Mouse (Mus musculus) gastrocnemius, postnatal 14 days (tissue): ENCODE data around the gene Tas1r3. TPM values are rescaled to one million over a fixed set of nuclear protein-coding genes. Genes with fewer than 3 reads are reported as not detected.
A peak's percentile ranks its signal among the peaks of the same experiment; 100 is the strongest.

Source experiments
- DNase-seq: peaks from one replicate; pipeline ENCODE4 v3.0.0; 2021; ENCODE audit warnings: mixed read lengths
- intact Hi-C: fragments of 180-260 bp; cut with DNase I; formaldehyde crosslinking; loops from one replicate; pipeline ENCODE4 v1.15.1; 2025; ENCODE audit warnings: low total_unique reads
- total RNA-seq, 2 experiments: library from RNA; stranded (reverse); gene quantifications; 2 replicates each; pipeline ENCODE4 v1.2.3; 2021

Tas1r3 gene
- total RNA-seq, 2 experiments from 2014 or later, result 0.10 to 0.13 TPM

DNA sequence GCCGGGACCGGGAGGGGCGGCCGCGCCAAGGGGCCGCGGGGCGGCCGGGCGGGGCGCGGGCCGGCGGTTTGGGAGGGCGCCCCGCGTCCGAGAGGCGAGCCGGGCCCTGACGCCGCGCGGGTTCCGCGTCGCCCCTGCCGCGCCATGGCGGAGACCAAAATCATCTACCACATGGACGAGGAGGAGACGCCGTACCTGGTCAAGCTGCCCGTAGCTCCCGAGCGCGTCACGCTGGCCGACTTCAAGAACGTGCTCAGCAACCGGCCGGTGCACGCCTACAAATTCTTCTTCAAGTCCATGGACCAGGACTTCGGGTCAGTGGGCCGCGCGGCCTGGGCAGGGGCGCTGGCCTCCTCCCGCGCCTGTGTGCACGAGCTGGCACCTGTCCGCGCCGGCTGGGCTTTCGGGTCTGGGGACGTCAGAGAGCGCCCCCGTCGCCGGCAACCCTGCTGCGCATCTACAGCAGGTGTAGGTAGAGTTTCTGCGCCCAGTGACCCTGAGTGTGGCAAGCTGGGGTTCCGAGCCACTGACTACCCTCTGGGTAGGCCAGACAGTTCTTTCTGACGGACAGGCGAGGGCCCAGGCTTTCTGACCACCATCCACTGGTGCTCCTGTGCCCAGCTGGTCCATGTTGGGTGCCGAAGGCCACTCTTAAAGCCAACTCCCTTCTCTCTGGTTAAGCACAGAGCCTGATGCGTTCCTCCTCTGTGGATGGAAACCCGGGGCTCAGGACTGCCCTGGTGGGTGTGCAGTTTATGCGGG is 15.4 kb downstream of the Tas1r3 start:
- intact Hi-C loops, result no loop called here
- peak; percentile 48 for DNase-seq

DNA sequence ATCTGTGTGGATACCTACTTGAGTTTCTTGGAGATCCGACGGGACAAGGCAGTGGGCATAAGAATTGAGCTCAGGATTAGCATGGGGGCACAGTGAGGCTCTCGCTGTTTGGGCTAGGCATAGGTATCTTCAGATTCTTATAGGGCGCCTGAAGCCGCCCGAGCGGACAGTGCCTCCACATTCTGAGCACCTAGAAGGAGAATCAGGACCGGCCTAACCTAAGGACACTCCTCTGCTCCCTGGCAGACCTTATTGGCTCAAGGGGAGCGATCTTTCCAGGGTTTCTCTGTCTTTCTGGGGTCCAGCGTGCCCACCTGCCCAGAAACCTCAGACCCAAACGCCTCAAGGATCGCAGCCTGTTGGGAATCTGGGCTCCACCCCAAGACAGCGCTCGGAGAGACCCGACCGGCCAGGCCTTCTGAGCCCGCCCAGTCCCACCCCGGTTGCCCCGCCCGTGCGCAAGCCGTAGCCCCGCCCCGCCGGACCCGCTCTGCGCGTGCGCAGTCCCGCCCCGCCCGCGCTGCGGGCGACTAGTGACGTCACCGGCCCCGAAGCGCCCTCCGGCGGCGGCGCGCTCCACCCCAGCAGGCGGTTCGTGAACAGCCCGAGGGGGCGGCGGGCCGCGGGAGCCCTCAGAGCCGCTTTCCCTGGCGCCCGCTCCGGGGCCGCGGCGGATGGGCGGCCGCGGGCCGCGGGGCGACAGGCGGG is 16.1 kb downstream of the Tas1r3 start, which contains the start of gene Dvl1:
Gene Dvl1 (plus strand): TSS at position 532 of the 708 bp plus-strand sequence.
- peak; percentile 95 for DNase-seq
- intact Hi-C loops, result no loop called here

DNA sequence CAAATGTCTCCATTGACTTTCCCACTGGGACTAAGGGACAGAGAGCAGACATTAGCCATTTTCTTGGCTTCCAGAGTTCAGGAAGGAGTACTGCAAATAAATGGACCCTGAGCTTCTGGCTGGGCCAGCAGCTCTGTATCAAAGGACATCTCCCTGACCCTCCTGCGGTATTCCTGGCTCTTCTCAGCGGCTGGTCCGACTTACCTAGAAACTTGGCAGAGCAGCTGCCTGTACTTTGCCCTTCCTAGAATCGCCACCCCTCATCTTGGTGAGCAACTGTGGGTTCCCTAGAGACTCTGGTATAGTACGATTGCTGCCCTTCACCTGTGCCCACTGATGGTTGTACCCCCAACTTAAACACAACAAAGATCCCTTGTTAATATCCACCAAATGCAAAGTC is 19.9 kb downstream of the Tas1r3 start:
- DNase-seq, result no peak
- intact Hi-C loops, result no loop called here

DNA sequence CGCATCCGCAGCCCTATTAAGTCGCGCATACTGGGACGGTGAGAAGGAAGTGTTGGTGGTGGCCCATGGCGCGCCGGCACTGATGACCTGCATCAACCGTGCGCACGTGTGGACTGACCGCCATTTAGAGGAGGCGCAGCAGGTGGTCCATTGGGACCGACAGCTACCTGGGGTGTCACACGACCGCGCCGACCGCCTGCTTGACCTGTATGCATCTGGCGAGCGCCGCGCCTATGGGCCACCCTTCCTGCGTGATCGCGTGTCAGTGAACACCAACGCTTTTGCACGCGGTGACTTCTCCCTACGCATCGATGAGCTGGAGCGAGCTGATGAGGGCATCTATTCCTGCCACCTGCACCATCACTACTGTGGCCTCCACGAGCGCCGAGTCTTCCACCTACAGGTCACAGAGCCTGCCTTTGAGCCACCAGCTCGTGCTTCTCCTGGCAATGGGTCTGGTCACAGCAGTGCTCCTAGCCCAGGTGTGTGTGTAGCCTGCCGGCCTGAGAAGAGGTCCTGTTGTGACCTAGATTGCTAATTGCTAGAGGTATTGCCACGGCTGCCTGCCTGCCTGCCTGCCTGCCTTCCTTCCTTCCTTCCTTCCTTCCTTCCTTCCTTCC is 21.4 kb downstream of the Tas1r3 start:
- intact Hi-C loops, result no loop called here
- peak; percentile 11 for DNase-seq

DNA sequence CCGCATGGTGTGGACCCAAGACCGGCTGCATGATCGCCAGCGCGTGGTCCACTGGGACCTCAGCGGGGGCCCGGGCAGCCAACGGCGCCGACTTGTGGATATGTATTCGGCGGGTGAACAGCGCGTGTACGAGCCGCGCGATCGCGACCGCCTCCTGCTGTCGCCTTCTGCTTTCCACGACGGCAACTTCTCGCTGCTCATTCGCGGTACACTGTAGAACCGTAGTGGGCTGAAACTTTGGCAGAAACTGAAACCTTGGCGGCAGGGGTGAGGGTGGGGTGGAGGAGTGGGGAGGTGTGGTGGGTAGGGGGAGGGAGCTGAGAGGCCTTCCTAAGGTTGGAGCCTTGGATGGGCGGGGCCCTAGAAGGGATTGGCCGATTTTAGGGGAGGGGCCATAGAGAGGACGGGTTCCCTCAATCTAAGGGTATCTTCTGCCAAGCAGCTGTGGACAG is 22.1 kb downstream of the Tas1r3 start:
- peak; percentile 72 for DNase-seq
- intact Hi-C loops, result no loop called here

DNA sequence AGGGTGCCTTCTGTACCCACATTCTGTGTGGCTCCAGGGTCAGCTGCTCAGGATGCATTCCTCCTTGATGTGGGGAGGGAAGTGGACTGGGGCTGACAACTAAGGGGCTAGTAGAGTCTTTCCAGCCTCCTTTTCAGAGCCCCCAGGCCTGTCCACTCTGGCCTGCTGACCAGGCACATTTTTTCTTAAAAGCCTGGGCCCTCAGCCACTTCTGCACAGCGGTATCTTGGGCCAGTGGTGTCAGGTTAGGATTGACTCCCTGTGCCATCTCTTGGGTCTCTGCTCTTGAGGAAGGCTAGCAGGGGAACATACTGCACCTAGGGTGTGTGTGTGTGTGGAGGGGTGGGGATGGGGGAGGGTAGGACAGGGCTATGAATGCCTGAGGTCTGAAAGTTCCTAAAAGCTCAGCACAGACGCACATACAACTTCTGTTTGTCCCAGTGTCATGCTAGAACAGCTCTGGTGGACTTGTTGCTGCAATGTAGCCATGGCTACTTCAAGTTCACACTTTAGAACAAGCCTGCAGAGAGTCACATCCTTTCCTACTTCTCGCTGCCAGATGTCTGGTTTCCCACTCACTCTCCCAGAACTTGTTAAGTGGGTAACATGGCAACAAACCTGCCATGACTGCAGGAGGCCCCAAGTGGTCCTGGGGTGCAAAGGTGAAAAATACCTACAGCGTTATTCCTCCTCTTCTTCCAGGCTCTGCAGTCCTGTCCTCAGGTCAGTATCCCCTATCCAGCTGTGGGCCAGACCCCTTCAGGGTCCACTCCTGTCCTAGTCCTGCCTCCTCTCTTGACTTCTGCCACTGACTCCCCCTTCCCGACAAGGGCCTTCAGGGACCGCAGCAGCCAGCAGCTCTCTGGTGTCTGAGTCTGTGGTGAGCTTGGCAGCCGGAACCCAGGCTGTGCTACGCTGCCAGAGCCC is 22.8 kb downstream of the Tas1r3 start:
- intact Hi-C loops, result no loop called here

DNA sequence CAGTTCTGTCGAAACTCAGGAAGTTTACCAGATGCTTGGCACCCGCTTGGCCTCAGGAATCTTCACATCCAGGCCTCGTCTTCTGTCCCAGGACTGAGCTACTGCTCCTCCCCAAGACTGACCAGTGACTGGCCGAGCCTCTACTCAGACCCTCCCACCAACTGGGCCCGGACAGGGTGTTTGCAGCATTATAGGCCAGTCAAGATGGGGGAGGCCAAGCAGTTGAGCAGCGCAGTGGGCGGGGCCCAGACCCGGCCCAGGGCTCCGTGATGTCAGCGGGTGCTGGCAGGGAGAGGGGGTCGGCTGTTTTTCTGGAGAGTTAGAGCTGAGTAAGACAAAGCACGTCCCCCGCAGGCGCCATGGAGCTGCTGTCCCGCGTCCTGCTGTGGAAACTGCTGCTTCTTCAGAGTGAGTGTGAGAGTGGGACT is 23.7 kb downstream of the Tas1r3 start, which contains the start of gene Mxra8:
Gene Mxra8 (plus strand): TSS at position 198 of the 428 bp plus-strand sequence.
- intact Hi-C loops, result no loop called here
- DNase-seq, result peak; percentile 95

More for the DNA sequence above, 22.8 kb downstream of the Tas1r3 start:
- DNase-seq, result peak; percentile 56

DNA sequence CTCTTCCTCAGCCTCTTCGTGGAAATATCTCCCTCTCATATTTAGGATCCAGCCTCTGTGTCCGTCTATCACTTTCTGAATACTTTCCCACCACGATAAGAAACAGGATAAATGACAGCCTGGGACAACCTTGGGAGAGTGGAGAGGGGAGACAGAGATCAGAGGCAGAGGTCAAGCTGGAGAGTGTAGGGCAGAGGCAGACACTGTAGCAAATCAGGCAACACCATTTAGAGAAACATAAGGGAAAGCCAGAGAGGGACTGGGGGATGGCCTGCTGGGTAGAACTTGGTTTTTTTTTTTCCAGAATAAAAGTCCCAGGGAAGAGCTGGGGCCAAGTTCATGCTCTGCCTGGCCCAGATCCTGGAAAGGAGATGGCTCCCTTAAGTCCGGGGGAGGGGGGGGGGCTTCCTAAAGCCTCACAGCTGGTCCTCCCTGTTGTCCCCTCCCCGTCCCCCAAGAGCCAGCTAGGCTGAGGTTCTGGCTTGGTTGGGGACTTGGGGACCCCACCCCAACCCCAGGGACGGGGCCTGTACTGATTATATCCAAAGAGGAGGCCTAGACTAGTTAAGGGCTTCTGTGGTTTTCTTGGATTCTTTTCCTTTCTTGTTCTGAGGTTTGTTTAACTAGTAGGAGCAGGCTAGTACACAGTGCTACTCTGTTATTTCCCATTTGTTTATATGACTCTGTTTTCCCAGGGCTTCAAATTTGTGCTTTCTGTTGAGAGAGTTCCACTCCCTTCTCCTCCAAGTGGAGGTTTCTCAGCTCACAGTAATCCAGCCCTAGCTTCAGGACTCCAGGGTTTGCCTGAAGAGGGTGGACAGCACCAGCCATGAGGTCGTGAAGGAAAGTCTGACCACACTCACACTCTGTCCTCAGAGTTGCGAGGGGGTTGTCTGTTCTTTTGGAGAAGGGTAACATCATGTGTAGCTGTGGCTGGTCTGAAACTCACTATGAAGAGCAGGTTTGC is 24.7 kb downstream of the Tas1r3 start:
- DNase-seq, result peak; percentile 73
- intact Hi-C loops, result no loop called here

DNA sequence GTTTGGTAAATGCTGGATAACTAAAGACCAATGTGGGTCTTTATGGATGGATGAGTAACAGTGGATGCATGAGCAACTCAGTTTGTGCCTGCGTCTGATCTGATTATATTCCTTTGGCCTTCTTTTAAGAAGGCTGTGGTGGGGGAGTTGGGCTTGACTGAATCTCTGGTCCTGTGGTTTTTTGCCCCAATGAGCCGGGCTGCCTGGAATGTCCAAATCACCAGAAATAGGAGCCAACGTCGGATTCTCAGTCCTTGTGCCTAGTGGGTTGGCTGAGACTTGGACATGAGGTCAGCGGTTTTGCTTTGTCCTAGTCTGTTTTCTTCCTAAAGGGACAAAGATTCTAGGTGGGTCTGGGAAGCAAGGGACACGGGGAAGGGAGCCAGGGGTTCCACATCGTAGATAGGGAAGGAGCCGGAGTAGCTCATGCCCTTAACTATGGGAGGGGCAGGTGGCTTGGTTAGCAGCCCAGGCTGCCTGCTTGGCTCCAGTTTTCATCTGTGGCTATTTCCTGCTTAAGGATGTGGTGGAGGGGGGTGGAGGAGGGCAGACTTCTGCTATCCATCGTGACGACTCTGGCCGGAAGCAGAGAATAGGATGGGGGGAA is 25.7 kb downstream of the Tas1r3 start:
- intact Hi-C loops, result no loop called here
- peak; percentile 71 for DNase-seq

DNA sequence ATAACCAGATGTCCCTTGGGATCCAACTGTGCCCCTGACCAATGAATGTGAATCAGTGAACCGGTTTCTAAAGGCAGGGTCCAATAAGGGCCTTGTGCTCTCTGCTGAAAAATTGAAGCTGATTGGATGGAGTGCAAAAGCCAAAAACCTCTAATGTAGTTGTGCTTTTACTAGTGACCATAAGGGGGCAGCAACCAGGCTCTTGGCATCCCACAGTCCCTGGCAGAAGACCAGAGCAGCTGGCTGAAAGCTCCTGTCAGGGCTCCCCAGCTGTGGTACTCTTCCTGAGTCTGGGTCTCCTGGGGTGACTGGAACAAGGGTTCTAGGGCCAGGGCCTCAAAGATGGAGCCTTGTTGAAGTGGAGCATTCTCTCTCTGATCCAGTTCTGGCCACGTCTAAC is 29.3 kb downstream of the Tas1r3 start:
- intact Hi-C loops, result no loop called here
- DNase-seq, result peak; percentile 92

DNA sequence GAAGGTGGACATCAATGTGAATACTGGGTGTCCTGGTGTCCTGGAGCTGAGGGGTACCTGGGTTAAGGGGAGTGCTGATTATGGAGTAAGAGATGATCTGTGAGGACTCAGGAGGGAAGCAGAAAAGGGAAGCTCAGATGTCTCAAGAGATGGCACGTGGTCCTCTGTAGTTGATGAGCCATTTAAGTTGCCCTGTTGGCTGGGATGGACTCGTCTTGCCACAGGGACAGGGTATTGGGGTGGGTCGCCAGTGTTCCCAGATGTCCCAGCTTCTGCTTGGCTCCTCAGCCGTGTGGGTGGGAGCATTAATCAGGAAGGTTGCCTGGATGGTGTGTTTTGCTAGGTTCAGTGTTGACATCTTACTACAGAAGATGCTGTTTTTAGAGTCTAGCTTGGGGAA is 29.9 kb downstream of the Tas1r3 start:
- DNase-seq, result no peak
- intact Hi-C loops, result no loop called here

DNA sequence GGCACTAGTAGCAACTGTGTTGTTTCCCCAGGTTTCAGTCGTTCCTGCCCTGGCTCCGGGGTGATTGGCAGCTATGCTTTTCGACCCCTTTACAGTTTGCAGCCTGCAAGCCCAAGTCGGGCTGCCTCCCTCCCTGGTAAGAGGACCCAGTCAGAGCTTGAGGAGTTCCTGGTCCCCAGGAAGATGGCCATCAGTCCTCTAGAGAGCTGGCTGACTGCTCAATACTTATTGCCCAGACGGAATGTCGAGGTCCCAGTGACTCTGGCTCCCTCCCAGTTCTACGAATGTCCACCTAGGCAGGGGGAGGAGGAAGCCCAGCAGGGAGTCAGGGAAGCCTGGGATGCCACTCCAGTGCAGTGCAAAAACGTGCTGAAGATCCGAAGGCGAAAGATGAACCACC is 30.8 kb downstream of the Tas1r3 start:
- intact Hi-C loops, result no loop called here
- peak; percentile 9 for DNase-seq

DNA sequence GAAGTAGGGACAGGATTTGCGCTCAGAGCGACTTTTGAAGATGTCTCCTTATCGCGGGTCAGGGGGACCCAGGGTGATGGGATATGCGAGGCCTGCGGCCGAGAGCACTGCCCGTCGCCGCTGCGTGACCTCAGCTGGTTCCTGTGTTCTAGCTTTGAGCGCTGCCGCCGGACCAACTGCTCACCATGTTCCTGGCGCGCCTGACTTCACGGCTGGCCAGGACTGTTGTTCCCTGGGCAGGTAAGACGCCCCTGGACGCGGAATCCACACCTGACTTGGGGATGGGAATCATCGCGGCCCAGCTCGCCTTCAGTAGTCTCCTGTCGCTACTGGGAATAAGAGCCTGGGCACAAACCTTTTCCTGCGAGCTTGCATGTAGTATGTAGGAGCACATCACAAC is 31.3 kb downstream of the Tas1r3 start:
- DNase-seq, result peak; percentile 30
- intact Hi-C loops, result no loop called here

DNA sequence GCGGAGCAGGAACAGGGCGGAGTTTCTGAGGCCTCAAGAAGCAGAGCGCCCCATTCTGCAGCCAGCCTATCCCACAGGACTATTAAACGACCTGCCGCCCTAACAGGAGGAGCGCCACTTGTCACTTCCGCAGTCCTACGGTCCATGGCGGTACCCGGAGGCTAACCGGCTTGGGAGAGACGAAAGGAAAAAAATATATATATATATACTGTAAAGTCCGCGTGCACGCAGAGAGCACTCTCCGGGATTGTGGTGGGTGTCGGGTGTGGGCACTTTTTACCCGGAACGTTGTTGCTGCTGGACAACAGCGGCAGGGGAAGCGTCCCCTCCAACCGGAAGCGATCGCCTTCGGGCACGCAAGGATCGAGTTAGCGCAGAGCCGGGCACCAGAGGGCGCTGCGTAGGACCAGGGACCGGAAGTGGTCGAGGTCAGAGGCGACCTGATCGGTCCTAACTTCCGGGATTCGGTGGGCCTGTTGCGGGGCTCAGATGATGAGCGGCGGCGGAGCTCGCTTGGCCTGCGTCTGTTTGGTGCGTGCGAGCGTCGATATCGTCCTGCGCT is 31.9 kb downstream of the Tas1r3 start, which contains the start of gene Aurkaip1:
Gene Aurkaip1 (plus strand): TSS at position 68 of the 562 bp plus-strand sequence.
- intact Hi-C loops, result no loop called here
- peak; percentile 96 for DNase-seq

DNA sequence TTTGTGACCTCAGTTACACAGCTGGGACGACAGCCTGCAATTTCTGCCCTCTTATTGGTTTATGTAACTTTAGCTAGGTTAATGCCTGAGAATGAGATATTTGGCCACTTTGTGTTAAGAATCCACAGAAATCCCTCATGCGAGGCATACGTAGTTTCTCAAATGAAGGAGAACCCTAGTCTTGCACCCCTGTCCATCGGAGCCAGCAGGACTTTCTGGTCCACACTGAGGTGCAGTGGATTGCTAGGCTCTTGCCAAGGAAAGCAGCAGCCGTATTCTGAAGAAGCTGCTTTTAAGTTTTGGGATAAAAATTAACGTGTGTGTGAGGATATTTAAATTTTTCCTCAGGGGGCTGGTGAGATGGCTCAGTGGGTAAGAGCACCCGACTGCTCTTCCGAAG is 32.6 kb downstream of the Tas1r3 start:
- intact Hi-C loops, result no loop called here
- DNase-seq, result no peak

DNA sequence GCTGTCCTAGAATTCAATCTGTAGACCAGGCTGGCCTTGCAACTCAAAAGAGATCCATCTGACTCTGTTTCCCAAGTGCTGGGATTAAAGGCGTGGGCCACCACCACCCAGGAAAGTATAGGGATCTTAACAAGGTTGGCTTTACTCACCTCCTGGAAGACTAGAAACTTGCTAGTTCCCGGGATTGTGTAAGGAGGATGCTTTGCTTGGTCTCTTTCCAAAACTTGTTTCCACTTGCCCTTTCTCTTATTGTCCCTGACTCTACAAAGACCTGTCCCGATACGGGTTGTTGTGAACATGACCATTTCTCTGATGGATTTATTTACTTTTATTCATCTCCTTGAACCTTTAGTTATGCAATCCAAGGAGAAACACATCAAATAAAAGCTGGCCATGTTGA is 33.3 kb downstream of the Tas1r3 start:
- intact Hi-C loops, result no loop called here
- no peak for DNase-seq

DNA sequence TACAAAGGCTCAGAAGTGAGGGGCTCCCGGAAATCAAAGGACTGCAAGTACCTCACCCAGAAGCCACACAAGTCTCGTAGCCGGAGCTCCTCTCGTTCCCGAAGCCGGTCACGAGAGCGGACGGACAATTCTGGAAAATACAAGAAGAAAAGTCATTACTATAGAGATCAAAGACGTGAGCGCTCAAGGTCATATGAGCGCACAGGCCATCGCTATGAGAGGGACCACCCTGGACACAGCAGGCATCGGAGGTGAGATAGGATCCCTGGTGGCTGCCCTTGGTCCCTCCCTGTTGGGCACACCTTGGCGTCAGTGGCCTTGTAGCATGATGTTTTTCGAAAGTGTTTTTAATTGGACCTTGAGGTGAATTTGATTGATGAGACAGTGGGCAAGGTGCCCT is 39.7 kb downstream of the Tas1r3 start:
- no peak for DNase-seq
- intact Hi-C loops, result no loop called here
